Mouse (Mus musculus) thymus, adult 18-20 months (tissue): ENCODE results near the gene Gpd1.

Experiments used
- DNase-seq, 2 experiments: peaks; one replicate each; pipeline ENCODE4 v3.0.0; 2022; ENCODE audit warnings: mixed read lengths in 2 of 2

Gene Gpd1

GRCm38 (mm10) chr15:99772925-99773324 lies 55.6 kb downstream of the Gpd1 start:
- no peak for DNase-seq
